Mouse (Mus musculus): ENCODE results near the gene Rbp4. TPM values are rescaled to one million over a fixed set of nuclear protein-coding genes. Genes with fewer than 3 reads are reported as not detected.

Gene Rbp4
- total RNA-seq (2012; rRNA removed): not detected in 2 replicates
- not detected for polyA plus RNA-seq (2012; ENCODE audit: insufficient read depth in 1 of 2, insufficient read length in 2 of 2, low read depth in 1 of 2, low replicate concordance in 2 of 2, missing spikeins in 1 of 2)

GRCm38 (mm10) chr19:38125219-38125610 is at the start of gene Rbp4:
Gene Rbp4, minus strand, starts transcription at chr19:38125281.
- Histone ChIP-seq H3K9me3 (replicated peaks; ENCODE audit: insufficient read depth, low read length) (no peaks in the 10 kb centered on the region), H3K36me3 (ENCODE audit: control insufficient read depth in 1 of 2, insufficient read depth in 2 of 2, low read length in 2 of 2) (no peaks in the 10 kb centered on the region), H3K9ac (ENCODE audit: control insufficient read depth, low read depth, low read length, poor library complexity, severe bottlenecking) (no peak within 1 kb of the TSS), H3K79me2 (ENCODE audit: control insufficient read depth, insufficient read depth, low read length, poor library complexity) (no peaks in the 10 kb centered on the region), H3K4me1 (ENCODE audit: control insufficient read depth in 1 of 2, insufficient read depth in 2 of 2, low read length in 2 of 2) (no peaks in the 10 kb centered on the region), H3K27ac (ENCODE audit: control insufficient read depth, low read depth, low read length) (no peak within 1 kb of the TSS), H3K27me3 (ENCODE audit: control insufficient read depth in 1 of 2, insufficient read depth in 2 of 2, low read length in 2 of 2) (no peaks in the 10 kb centered on the region; a peak in 1 of 4 replicates), H3K4me3 (ENCODE audit: control insufficient read depth in 1 of 2, insufficient read depth in 1 of 2, low read depth in 2 of 2, low read length in 2 of 2) (no peak within 1 kb of the TSS)
- TF ChIP-seq EP300 (IDR thresholded peaks at IDR 0.05; ENCODE audit: low read depth in 1 of 2, low read length in 2 of 2) (no peak), ETS1 (IDR thresholded peaks at IDR 0.05; ENCODE audit: low read depth, low read length) (no peak), SIN3A (IDR thresholded peaks at IDR 0.05; ENCODE audit: low read length) (no peak), MYC (IDR thresholded peaks at IDR 0.05; ENCODE audit: low read depth, low read length) (no peak), TBP (IDR thresholded peaks at IDR 0.05; ENCODE audit: low read depth, low read length) (no peak), MXI1 (IDR thresholded peaks at IDR 0.05; ENCODE audit: low read depth, low read length) (no peak), ZMIZ1 (IDR thresholded peaks at IDR 0.05; ENCODE audit: low read depth, low read length) (no peak), USF2 (IDR thresholded peaks at IDR 0.05; ENCODE audit: borderline replicate concordance in 1 of 2, insufficient read depth in 1 of 2, low read depth in 1 of 2, low read length in 2 of 2) (no peak), NRF1 (IDR thresholded peaks at IDR 0.05; ENCODE audit: insufficient read depth, low read depth, low read length, poor library complexity, severe bottlenecking) (no peak), MEF2A (IDR thresholded peaks at IDR 0.05; ENCODE audit: extremely low read depth, insufficient replicate concordance, low read depth, low read length, poor library complexity, severe bottlenecking) (no peak), KAT2A (conservative IDR thresholded peaks at IDR 0.05; ENCODE audit: low read depth, low read length) (no peak), E2F4 (IDR thresholded peaks at IDR 0.05; ENCODE audit: borderline replicate concordance, low read depth, low read length) (no peak), SMC3 (IDR thresholded peaks at IDR 0.05; ENCODE audit: low read depth, low read length) (no peak), GATA1 (IDR thresholded peaks at IDR 0.05; ENCODE audit: low read depth, low read length) (no peak), BHLHE40 (IDR thresholded peaks at IDR 0.05; ENCODE audit: borderline replicate concordance, low read depth, low read length) (no peak)
- no peak for DNase-seq (ENCODE audit: low read depth, low spot score)

GRCm38 (mm10) chr19:38164633-38165032 is 39.6 kb upstream of the Rbp4 start:
- TF ChIP-seq RAD21 (IDR thresholded peaks at IDR 0.05; ENCODE audit: low read depth, low read length) (no peak), CHD2 (IDR thresholded peaks at IDR 0.05; ENCODE audit: low read length) (no peak), MYC (IDR thresholded peaks at IDR 0.05; ENCODE audit: low read depth, low read length) (no peak), GABPA (IDR thresholded peaks at IDR 0.05; ENCODE audit: low read depth, low read length) (no peak), TAL1 (IDR thresholded peaks at IDR 0.05; ENCODE audit: low read length) (no peak), TBP (IDR thresholded peaks at IDR 0.05; ENCODE audit: low read depth, low read length) (no peak), MEF2A (IDR thresholded peaks at IDR 0.05; ENCODE audit: extremely low read depth, insufficient replicate concordance, low read depth, low read length, poor library complexity, severe bottlenecking) (no peak), POLR2AphosphoS5 (IDR thresholded peaks at IDR 0.05; ENCODE audit: borderline replicate concordance, low read depth, low read length) (no peak), CHD1 (IDR thresholded peaks at IDR 0.05; ENCODE audit: low read depth, low read length) (no peak)
- H3K9me3 ChIP-seq (replicated peaks; ENCODE audit: insufficient read depth, low read length): no peaks in the 10 kb centered on the region
- no peaks in the 10 kb centered on the region for H3K79me2 ChIP-seq (ENCODE audit: control insufficient read depth, insufficient read depth, low read length, poor library complexity)
- DNase-seq (ENCODE audit: low read depth, low spot score): no peak
- H3K9ac ChIP-seq (ENCODE audit: control insufficient read depth, low read depth, low read length, poor library complexity, severe bottlenecking): no peak overlapping the region
- H3K36me3 ChIP-seq (ENCODE audit: control insufficient read depth in 1 of 2, insufficient read depth in 2 of 2, low read length in 2 of 2): no peaks in the 10 kb centered on the region
- no peak overlapping the region for H3K27ac ChIP-seq (ENCODE audit: control insufficient read depth, low read depth, low read length)
- no peaks in the 10 kb centered on the region for H3K4me1 ChIP-seq (ENCODE audit: control insufficient read depth in 1 of 2, insufficient read depth in 2 of 2, low read length in 2 of 2)
- H3K4me3 ChIP-seq (ENCODE audit: control insufficient read depth in 1 of 2, insufficient read depth in 1 of 2, low read depth in 2 of 2, low read length in 2 of 2): no peak overlapping the region
- H3K27me3 ChIP-seq (ENCODE audit: control insufficient read depth in 1 of 2, insufficient read depth in 2 of 2, low read length in 2 of 2): peaks cover 0 to 1% of the 10 kb centered on the region in 2 experiments; a peak in 3 of 4 replicates

Measured in MEL (cell line).